Mouse (Mus musculus) limb, embryonic 15.5 days (tissue): ENCODE data around the gene Cenpu. TPM values are rescaled to one million over a fixed set of nuclear protein-coding genes. Genes with fewer than 3 reads are reported as not detected.

Source experiments
- ATAC-seq: fragments of 200-750 bp; cut with Nextera tagmentation; 2 replicates; pipeline ENCODE4 v1.8.0; 2017; ENCODE audit warnings: low read depth, moderate TSS enrichment; ENCODE audit not compliant: insufficient number of reproducible peaks, low FRiP score, low TSS enrichment
- H3K27ac ChIP-seq: fragments of 300-500 bp; sonication (generic); 2 replicates; pipeline ENCODE4 v1.5.1; 2015; ENCODE audit warnings: moderate library complexity, mild to moderate bottlenecking, inconsistent platforms
- H3K27me3 ChIP-seq: fragments of 300-500 bp; sonication (generic); 2 replicates; pipeline ENCODE4 v1.6.1; 2015; ENCODE audit warnings: inconsistent platforms
- H3K36me3 ChIP-seq: fragments of 300-500 bp; sonication (generic); 2 replicates; pipeline ENCODE4 v1.6.1; 2015; ENCODE audit warnings: inconsistent platforms
- H3K4me1 ChIP-seq: fragments of 300-500 bp; sonication (generic); 2 replicates; pipeline ENCODE4 v1.6.1; 2015; ENCODE audit warnings: inconsistent platforms
- H3K4me2 ChIP-seq: fragments of 300-500 bp; sonication (generic); 2 replicates; pipeline ENCODE4 v1.6.1; 2015; ENCODE audit warnings: mild to moderate bottlenecking, inconsistent platforms
- H3K4me3 ChIP-seq: fragments of 300-500 bp; sonication (generic); 2 replicates; pipeline ENCODE4 v1.5.1; 2015; ENCODE audit warnings: mild to moderate bottlenecking, inconsistent platforms
- H3K9ac ChIP-seq: fragments of 300-500 bp; sonication (generic); 2 replicates; pipeline ENCODE4 v1.6.1; 2015; ENCODE audit warnings: inconsistent platforms
- H3K9me3 ChIP-seq: fragments of 300-500 bp; sonication (generic); 2 replicates; pipeline ENCODE4 v1.6.1; 2016; ENCODE audit warnings: inconsistent platforms
- WGBS: fragments of 180-500 bp; shearing (Covaris S2); methylation state at CpG from one replicate; pipeline ENCODE4 v1.1.7; 2015; 5-methylcytosine and 5-hydroxymethylcytosine counted together
- polyA plus RNA-seq: library from polyadenylated mRNA; unstranded; fragments of >200 nt; fragmentation: Nextera tagmentation; extraction: Ambion mirVana; gene quantifications from 2 replicates; pipeline ENCODE4 v1.2.1, GENCODE M21; 2015

Gene Cenpu
- polyA plus RNA-seq = 9.2 and 10.2 TPM in 2 replicates

- no peaks in the 10 kb centered on the region for H3K9me3 ChIP-seq
- peak within 1 kb of the TSS; percentile 77 for H3K4me2 ChIP-seq
- peak within 1 kb of the TSS; percentile 65 for H3K4me3 ChIP-seq
- H3K27me3 ChIP-seq = no peaks in the 10 kb centered on the region
- H3K9ac ChIP-seq = peak within 1 kb of the TSS; percentile 51
- H3K27ac ChIP-seq = peak within 1 kb of the TSS; percentile 84
- H3K36me3 ChIP-seq = 0 out of 2 replicates have a peak, but pooled peaks cover 4% of the 10 kb centered on the region
- peaks cover 15% of the 10 kb centered on the region for H3K4me1 ChIP-seq
- WGBS = under 1% methylated on average over 50 of the region's 50 CpGs
- peak; percentile 96 for ATAC-seq
These were observed at the start of gene Cenpu for GRCm38 (mm10) chr8:46551615-46552440. Cenpu (plus strand) TSS chr8:46552028.

- peaks cover 8% of the 10 kb centered on the region; the same call in 1 of the 2 replicates for H3K4me1 ChIP-seq
- no peak overlapping the region for H3K9ac ChIP-seq
- ATAC-seq = no peak
- WGBS = 26% methylated on average over 19 of the region's 19 CpGs
- H3K27me3 ChIP-seq = no peaks in the 10 kb centered on the region
- H3K4me2 ChIP-seq = peak overlapping the region; percentile 38
- H3K4me3 ChIP-seq = peak overlapping the region; percentile 27
- no peaks in the 10 kb centered on the region for H3K9me3 ChIP-seq
- 0 out of 2 replicates have a peak, but pooled peaks cover 3% of the 10 kb centered on the region for H3K36me3 ChIP-seq
- H3K27ac ChIP-seq = no peak overlapping the region
These were observed 49.3 kb upstream of the Cenpu start for GRCm38 (mm10) chr8:46502333-46503071.

GRCm38 (mm10) chr8:46503072-46503695 is 48.6 kb upstream of the Cenpu start:
- ATAC-seq = no peak
- 78% methylated on average over 11 of the region's 12 CpGs for WGBS
- Histone ChIP-seq H3K27ac (no peak overlapping the region), H3K9me3 (no peaks in the 10 kb centered on the region), H3K4me1 (peaks cover 8% of the 10 kb centered on the region; the same call in 1 of the 2 replicates), H3K27me3 (no peaks in the 10 kb centered on the region), H3K9ac (no peak overlapping the region), H3K4me2 (peak overlapping the region; percentile 38), H3K4me3 (peak overlapping the region; percentile 27), H3K36me3 (0 out of 2 replicates have a peak, but pooled peaks cover 3% of the 10 kb centered on the region)

GRCm38 (mm10) chr8:46504196-46504595 is 47.6 kb upstream of the Cenpu start:
- no peak for ATAC-seq
- Histone ChIP-seq H3K9ac (no peak overlapping the region), H3K4me3 (no peak overlapping the region), H3K4me2 (no peak overlapping the region), H3K36me3 (0 out of 2 replicates have a peak, but pooled peaks cover 3% of the 10 kb centered on the region), H3K9me3 (no peaks in the 10 kb centered on the region), H3K27ac (no peak overlapping the region), H3K4me1 (peaks cover 12% of the 10 kb centered on the region; the same call in 1 of the 2 replicates), H3K27me3 (no peaks in the 10 kb centered on the region)
- WGBS = 74% methylated on average over 3 of the region's 3 CpGs

- H3K36me3 ChIP-seq = peaks cover 6% of the 10 kb centered on the region; the same call in 1 of the 2 replicates
- H3K4me3 ChIP-seq = no peak overlapping the region
- no peak for ATAC-seq
- H3K27ac ChIP-seq = 0 out of 2 replicates have a peak overlapping the region, but pooled peaks have one; percentile 33
- H3K9me3 ChIP-seq = no peaks in the 10 kb centered on the region
- WGBS = 63% methylated on average over 14 of the region's 14 CpGs
- peaks cover 4% of the 10 kb centered on the region; the same call in 1 of the 2 replicates for H3K4me1 ChIP-seq
- H3K27me3 ChIP-seq = no peaks in the 10 kb centered on the region
- H3K9ac ChIP-seq = no peak overlapping the region
- no peak overlapping the region for H3K4me2 ChIP-seq
These were observed 43.1 kb upstream of the Cenpu start for GRCm38 (mm10) chr8:46508488-46509395.

- H3K9me3 ChIP-seq = no peaks in the 10 kb centered on the region
- no peak overlapping the region for H3K4me3 ChIP-seq
- no peak overlapping the region for H3K4me2 ChIP-seq
- 58% methylated on average over 3 of the region's 3 CpGs for WGBS
- no peak overlapping the region for H3K27ac ChIP-seq
- no peak overlapping the region for H3K9ac ChIP-seq
- no peak for ATAC-seq
- H3K4me1 ChIP-seq = peaks cover 4% of the 10 kb centered on the region; the same call in 1 of the 2 replicates
- H3K36me3 ChIP-seq = peaks cover 6% of the 10 kb centered on the region; the same call in 1 of the 2 replicates
- no peaks in the 10 kb centered on the region for H3K27me3 ChIP-seq
These were observed 42.4 kb upstream of the Cenpu start for GRCm38 (mm10) chr8:46509474-46509873.

- H3K9me3 ChIP-seq = no peaks in the 10 kb centered on the region
- H3K36me3 ChIP-seq = peaks cover 6% of the 10 kb centered on the region; the same call in 1 of the 2 replicates
- no peak overlapping the region for H3K27ac ChIP-seq
- H3K4me3 ChIP-seq = no peak overlapping the region
- H3K4me1 ChIP-seq = peaks cover 4% of the 10 kb centered on the region; the same call in 1 of the 2 replicates
- no peak overlapping the region for H3K9ac ChIP-seq
- WGBS = 73% methylated on average over 9 of the region's 9 CpGs
- H3K27me3 ChIP-seq = no peaks in the 10 kb centered on the region
- no peak for ATAC-seq
- H3K4me2 ChIP-seq = no peak overlapping the region
These were observed 40.5 kb upstream of the Cenpu start for GRCm38 (mm10) chr8:46511336-46511735.

- peaks cover 6% of the 10 kb centered on the region for H3K36me3 ChIP-seq
- H3K9ac ChIP-seq = no peak overlapping the region
- ATAC-seq = peak; percentile 62; the same call in 1 of the 2 replicates
- no peaks in the 10 kb centered on the region for H3K9me3 ChIP-seq
- H3K27me3 ChIP-seq = no peaks in the 10 kb centered on the region
- H3K4me3 ChIP-seq = no peak overlapping the region
- H3K27ac ChIP-seq = no peak overlapping the region
- no peak overlapping the region for H3K4me2 ChIP-seq
- 54% methylated on average over 8 of the region's 8 CpGs for WGBS
- H3K4me1 ChIP-seq = peaks cover 4% of the 10 kb centered on the region; the same call in 1 of the 2 replicates
These were observed 39.3 kb upstream of the Cenpu start for GRCm38 (mm10) chr8:46512538-46512937.

GRCm38 (mm10) chr8:46514027-46514426 is 37.8 kb upstream of the Cenpu start:
- 97% methylated on average over 1 of the region's 1 CpGs for WGBS

GRCm38 (mm10) chr8:46520667-46521066 is 31.2 kb upstream of the Cenpu start:
- 86% methylated on average over 6 of the region's 6 CpGs for WGBS
- Histone ChIP-seq H3K9me3 (no peaks in the 10 kb centered on the region), H3K36me3 (peaks cover 9% of the 10 kb centered on the region; the same call in 1 of the 2 replicates), H3K9ac (no peak overlapping the region), H3K4me1 (no peaks in the 10 kb centered on the region), H3K4me3 (no peak overlapping the region), H3K27me3 (no peaks in the 10 kb centered on the region), H3K4me2 (no peak overlapping the region), H3K27ac (no peak overlapping the region)
- ATAC-seq = no peak

More at GRCm38 (mm10) chr8:46514027-46514426, 37.8 kb upstream of the Cenpu start:
- Histone ChIP-seq H3K4me2 (no peak overlapping the region), H3K4me3 (no peak overlapping the region), H3K9me3 (no peaks in the 10 kb centered on the region), H3K4me1 (no peaks in the 10 kb centered on the region; the same call in 1 of the 2 replicates), H3K27ac (no peak overlapping the region), H3K36me3 (peaks cover 11% of the 10 kb centered on the region), H3K27me3 (no peaks in the 10 kb centered on the region), H3K9ac (no peak overlapping the region)
- no peak for ATAC-seq
